Mouse (Mus musculus) G1E (cell line): ENCODE results near the gene Usp1. TPM values are rescaled to one million over a fixed set of nuclear protein-coding genes. Genes with fewer than 3 reads are reported as not detected.
"Not testable (repeated sequence)": the region's sequence is repeated elsewhere in the genome, so short reads cannot be mapped to it uniquely, and the experiment has no call there.

Experiments used
- ATAC-seq: 2 replicates; pipeline ENCODE4 v1.8.0; 2016; ENCODE audit warnings: mild to moderate bottlenecking; ENCODE audit not compliant: insufficient number of reproducible peaks, poor library complexity, low FRiP score, severe bottlenecking; ENCODE audit errors: extremely low read depth
- DNase-seq: peaks from one replicate; pipeline ENCODE4 v3.0.0; 2012; ENCODE audit warnings: low spot score
- H3K27me3 ChIP-seq: 2 replicates; pipeline ENCODE4 v1.6.1; 2012; ENCODE audit warnings: mild to moderate bottlenecking, low read length, inconsistent platforms; ENCODE audit not compliant: insufficient read depth
- H3K36me3 ChIP-seq: replicated peaks from 2 replicates; pipeline ENCODE3; 2012; ENCODE audit warnings: mild to moderate bottlenecking, inconsistent platforms
- H3K4me1 ChIP-seq: 2 replicates; pipeline ENCODE4 v1.6.1; 2012; ENCODE audit warnings: low read depth, low read length, inconsistent platforms, mixed read lengths; ENCODE audit not compliant: insufficient read depth
- H3K4me3 ChIP-seq: 2 replicates; pipeline ENCODE4 v1.5.1; 2012; ENCODE audit warnings: low read depth, mild to moderate bottlenecking, inconsistent platforms, low read length, moderate library complexity, mixed read lengths
- H3K9me3 ChIP-seq: replicated peaks from 2 replicates; pipeline ENCODE4 v1.6.1; 2012; ENCODE audit warnings: inconsistent platforms
- CTCF ChIP-seq: IDR thresholded peaks from 2 replicates; pipeline ENCODE4 v1.5.1; 2012; ENCODE audit warnings: low read depth, low read length, inconsistent platforms, mixed read lengths
- GATA1 ChIP-seq: IDR thresholded peaks from 2 replicates; pipeline ENCODE4 v1.6.1; 2012; ENCODE audit warnings: borderline replicate concordance, low read length, inconsistent platforms, mixed read lengths
- GATA2 ChIP-seq: IDR thresholded peaks from 2 replicates; pipeline ENCODE4 v1.6.1; 2012; ENCODE audit warnings: low read depth, low read length, inconsistent platforms, borderline replicate concordance
- POLR2AphosphoS5 ChIP-seq: IDR thresholded peaks from 2 replicates; pipeline ENCODE4 v1.6.1; 2012; ENCODE audit warnings: low read depth, low read length, inconsistent platforms; ENCODE audit not compliant: insufficient replicate concordance
- TAL1 ChIP-seq: conservative IDR thresholded peaks from 2 replicates; pipeline ENCODE4 v1.6.1; 2012; ENCODE audit warnings: low read depth, low read length, inconsistent platforms, mixed read lengths
- polyA plus RNA-seq: library from polyadenylated mRNA; stranded (reverse); fragments of >175 nt; gene quantifications from 2 replicates; pipeline ENCODE4 v1.2.3, GENCODE M21; 2012
- total RNA-seq, 2 experiments: library from RNA; stranded (forward) in 1 of 2; stranded (reverse) in 1 of 2; fragments of 200-1000 nt in 1 of 2; fragments of >200 nt in 1 of 2; fragmentation: Nextera tagmentation in 1 of 2; gene quantifications; 2 replicates each; pipeline ENCODE4 v1.2.3; 2014 to 2017

Usp1 gene
- total and polyA plus RNA-seq, 3 experiments = 137 to 562 (median 185) TPM

DNA sequence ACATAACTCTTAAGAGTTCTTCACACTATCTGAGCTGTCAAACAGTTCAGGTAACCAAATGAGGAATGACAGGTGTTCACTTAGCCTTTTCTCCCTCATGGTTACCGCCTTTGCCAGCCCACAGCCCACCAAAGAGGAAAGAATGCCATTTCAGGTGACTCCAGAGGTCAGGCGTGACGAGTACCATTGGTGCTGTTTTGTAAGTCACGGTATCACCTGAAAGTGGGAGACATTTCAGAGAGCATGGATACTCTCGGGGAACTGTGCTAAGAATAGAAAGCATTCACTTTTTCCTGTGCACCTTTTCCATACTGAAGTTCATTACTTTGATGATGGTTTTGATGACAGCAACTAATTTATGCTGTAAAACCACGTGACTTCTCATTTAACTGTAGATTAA lies 12.4 kb downstream of the Usp1 start:
- Histone ChIP-seq H3K27me3 (no peaks in the 10 kb centered on the region), H3K36me3 (peaks cover 51% of the 10 kb centered on the region), H3K9me3 (no peaks in the 10 kb centered on the region), H3K4me1 (no peaks in the 10 kb centered on the region), H3K4me3 (no peak overlapping the region)
- DNase-seq (no peak), ATAC-seq (no peak)
- TF ChIP-seq CTCF (no peak), POLR2AphosphoS5 (no peak), GATA1 (no peak), GATA2 (no peak)

DNA sequence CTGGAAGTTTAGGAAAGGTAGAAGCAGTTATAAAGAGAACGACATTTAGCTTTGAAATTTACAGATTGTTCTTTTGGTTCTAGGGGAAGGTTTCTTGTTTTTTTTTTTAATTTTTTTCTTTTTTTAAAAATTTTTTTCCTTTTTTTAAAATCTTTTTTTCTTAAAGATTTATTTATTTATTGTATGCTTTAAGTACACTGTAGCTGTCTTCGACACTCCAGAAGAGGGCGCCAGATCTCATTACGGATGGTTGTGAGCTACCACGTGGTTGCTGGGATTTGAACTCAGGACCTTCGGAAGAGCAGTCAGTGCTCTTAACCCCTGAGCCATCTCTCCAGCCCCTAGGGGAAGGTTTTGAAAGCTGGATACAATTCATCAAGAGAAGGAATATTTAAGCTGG lies 14.6 kb downstream of the Usp1 start:
- not testable (repeated sequence) for H3K4me3 ChIP-seq, DNase-seq, H3K4me1 ChIP-seq, H3K9me3 ChIP-seq, H3K27me3 ChIP-seq, ATAC-seq
- peaks cover 33% of the 10 kb centered on the region for H3K36me3 ChIP-seq

DNA sequence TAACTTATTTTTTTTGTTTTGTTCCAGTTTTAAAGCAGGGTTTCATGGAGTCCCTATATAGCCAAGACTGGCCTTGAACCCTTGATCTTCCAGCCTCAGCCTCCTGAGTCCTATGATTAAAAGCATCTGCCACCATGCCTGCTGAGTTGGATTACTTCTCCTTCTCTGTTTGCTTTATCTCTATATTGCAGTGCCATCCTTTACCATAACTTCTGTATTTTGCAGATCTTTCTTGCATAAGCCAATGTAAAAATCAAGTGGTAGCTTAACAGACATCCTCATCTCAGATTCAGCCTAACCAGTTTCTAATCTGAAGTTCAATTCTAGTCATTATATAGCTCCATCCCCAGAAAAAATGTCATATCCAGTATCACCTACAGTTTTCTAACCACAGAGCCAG lies 27.0 kb downstream of the Usp1 start:
- no peaks in the 10 kb centered on the region for H3K9me3 ChIP-seq
- DNase-seq (no peak), ATAC-seq (no peak)
- no peaks in the 10 kb centered on the region for H3K36me3 ChIP-seq
- no peaks in the 10 kb centered on the region for H3K4me1 ChIP-seq
- no peak overlapping the region for H3K4me3 ChIP-seq
- TF ChIP-seq CTCF = no peak
- no peak for TF ChIP-seq POLR2AphosphoS5
- no peak for TF ChIP-seq TAL1
- no peak for TF ChIP-seq GATA2
- TF ChIP-seq GATA1 = no peak
- H3K27me3 ChIP-seq = no peaks in the 10 kb centered on the region

DNA sequence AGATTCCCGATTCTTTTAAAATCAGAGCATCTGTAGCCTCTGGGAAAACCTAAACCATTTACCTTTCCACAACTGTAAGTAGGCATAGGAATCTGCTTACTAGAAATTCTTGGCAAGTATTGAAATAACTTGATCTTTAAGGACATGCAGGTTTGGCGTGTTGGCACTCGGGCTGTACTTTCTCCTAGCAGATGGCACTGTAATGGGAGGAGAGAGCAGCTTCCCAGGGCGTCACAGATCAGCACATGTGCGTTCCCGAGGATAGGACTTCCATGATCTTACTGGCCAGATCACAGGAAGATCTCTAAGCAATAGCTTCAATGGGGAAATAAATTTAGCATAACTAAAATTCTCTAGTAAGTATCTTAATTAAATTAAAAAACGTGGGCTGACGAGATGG lies 32.4 kb downstream of the Usp1 start:
- H3K9me3 ChIP-seq = 0 out of 2 replicates have a peak, but pooled peaks cover 3% of the 10 kb centered on the region
- ATAC-seq (no peak), DNase-seq (no peak)
- H3K36me3 ChIP-seq = no peaks in the 10 kb centered on the region
- H3K4me3 ChIP-seq = no peak overlapping the region
- no peak for TF ChIP-seq POLR2AphosphoS5
- TF ChIP-seq TAL1 = no peak
- no peak for TF ChIP-seq CTCF
- no peak for TF ChIP-seq GATA1
- TF ChIP-seq GATA2 = no peak
- no peaks in the 10 kb centered on the region for H3K4me1 ChIP-seq
- no peaks in the 10 kb centered on the region for H3K27me3 ChIP-seq

DNA sequence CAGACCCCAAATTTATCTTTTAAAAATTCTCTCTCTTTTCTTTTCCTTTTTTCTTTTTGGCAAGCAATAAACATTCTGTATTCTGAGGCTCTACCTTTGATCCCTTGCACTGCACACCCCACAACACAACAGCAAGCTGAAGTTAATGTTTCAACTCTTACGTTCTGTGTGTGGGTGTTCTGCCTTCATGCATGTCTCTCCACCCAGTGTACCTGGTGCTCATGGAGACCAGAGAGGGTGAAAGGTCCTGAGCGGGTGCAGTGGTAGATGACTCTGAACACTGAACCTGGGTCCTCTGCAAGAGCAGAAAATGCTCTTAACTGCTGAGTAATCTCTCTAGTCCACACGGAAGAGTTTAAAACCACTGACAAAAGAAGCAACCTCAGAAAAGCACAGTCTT lies 36.6 kb downstream of the Usp1 start:
- H3K4me3 ChIP-seq = no peak overlapping the region
- no peaks in the 10 kb centered on the region for H3K4me1 ChIP-seq
- ATAC-seq = no peak
- H3K36me3 ChIP-seq = no peaks in the 10 kb centered on the region
- no peak for DNase-seq
- TF ChIP-seq GATA2 = no peak
- TF ChIP-seq POLR2AphosphoS5 = no peak
- TF ChIP-seq CTCF = no peak
- TF ChIP-seq TAL1 = no peak
- H3K27me3 ChIP-seq = no peaks in the 10 kb centered on the region
- 0 out of 2 replicates have a peak, but pooled peaks cover 3% of the 10 kb centered on the region for H3K9me3 ChIP-seq

DNA sequence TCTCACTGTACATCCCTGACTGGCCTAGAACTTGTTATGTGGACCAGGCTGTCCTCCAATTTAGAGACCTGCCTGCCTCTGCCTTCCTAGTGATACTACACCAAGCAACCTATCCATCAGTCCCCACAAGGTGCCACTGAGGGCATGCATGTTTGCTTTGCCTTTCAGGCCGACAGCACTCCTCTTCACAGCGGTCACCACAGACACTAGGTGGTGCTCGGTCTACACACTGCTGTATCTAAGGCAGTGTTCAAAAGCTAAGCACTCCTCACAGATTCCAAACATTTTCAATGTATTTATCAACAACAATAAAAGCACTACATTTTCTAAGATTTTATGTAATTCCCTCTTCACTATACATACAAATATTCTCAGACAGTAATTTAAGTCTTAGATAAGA lies 46.3 kb downstream of the Usp1 start:
- DNase-seq (no peak), ATAC-seq (no peak)
- Histone ChIP-seq H3K36me3 (no peaks in the 10 kb centered on the region), H3K4me3 (no peak overlapping the region), H3K9me3 (no peaks in the 10 kb centered on the region), H3K4me1 (no peaks in the 10 kb centered on the region), H3K27me3 (no peaks in the 10 kb centered on the region)
- TF ChIP-seq GATA1 = no peak
- TF ChIP-seq POLR2AphosphoS5 = no peak
- no peak for TF ChIP-seq TAL1
- TF ChIP-seq CTCF = no peak

DNA sequence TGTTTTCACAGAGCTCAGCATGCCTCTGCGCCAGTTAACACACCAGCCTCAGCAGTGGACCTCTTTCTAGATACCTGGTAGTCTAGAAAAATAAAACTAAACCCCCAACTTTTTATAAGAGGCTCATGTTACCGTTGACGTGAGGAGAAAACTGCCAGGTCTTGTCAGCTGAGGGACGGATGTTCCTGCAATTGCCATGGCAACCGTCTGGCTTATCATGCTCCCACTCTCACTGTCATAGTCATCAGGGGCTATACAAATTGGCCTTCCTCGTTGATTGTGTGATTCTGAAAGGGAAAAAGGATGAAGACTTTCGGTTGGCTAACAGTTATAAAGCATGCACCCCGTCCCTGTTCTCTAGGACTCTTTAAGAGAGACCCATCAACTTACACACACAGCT lies 52.1 kb downstream of the Usp1 start:
- no peaks in the 10 kb centered on the region for H3K9me3 ChIP-seq
- no peak overlapping the region for H3K4me3 ChIP-seq
- ATAC-seq = no peak
- H3K27me3 ChIP-seq = no peaks in the 10 kb centered on the region
- no peaks in the 10 kb centered on the region for H3K4me1 ChIP-seq
- TF ChIP-seq CTCF = no peak
- TF ChIP-seq GATA2 = no peak
- no peak for TF ChIP-seq GATA1
- TF ChIP-seq TAL1 = no peak
- TF ChIP-seq POLR2AphosphoS5 = no peak
- DNase-seq = no peak
- no peaks in the 10 kb centered on the region for H3K36me3 ChIP-seq

DNA sequence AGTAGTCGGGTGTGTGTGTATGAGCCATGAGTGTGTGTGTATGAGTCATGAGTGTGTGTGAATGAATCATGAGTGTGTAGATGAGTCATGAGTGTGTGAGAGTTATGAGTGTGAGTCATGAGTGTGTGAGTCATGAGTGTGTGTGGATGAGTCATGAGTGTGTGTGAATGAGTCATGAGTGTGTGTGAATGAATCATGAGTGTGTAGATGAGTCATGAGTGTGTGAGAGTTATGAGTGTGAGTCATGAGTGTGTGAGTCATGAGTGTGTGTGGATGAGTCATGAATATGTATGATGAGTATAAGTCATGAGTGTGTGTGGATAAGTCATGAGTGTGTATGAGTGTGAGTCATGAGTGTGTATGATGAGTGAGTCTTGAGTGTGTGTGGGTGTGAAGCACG lies 54.7 kb downstream of the Usp1 start:
- not testable (repeated sequence) for H3K4me3 ChIP-seq, ATAC-seq, H3K27me3 ChIP-seq, H3K4me1 ChIP-seq, H3K9me3 ChIP-seq, DNase-seq, H3K36me3 ChIP-seq
